Mouse (Mus musculus): ENCODE results near the gene Cabin1.

The Cabin1 gene

DNA sequence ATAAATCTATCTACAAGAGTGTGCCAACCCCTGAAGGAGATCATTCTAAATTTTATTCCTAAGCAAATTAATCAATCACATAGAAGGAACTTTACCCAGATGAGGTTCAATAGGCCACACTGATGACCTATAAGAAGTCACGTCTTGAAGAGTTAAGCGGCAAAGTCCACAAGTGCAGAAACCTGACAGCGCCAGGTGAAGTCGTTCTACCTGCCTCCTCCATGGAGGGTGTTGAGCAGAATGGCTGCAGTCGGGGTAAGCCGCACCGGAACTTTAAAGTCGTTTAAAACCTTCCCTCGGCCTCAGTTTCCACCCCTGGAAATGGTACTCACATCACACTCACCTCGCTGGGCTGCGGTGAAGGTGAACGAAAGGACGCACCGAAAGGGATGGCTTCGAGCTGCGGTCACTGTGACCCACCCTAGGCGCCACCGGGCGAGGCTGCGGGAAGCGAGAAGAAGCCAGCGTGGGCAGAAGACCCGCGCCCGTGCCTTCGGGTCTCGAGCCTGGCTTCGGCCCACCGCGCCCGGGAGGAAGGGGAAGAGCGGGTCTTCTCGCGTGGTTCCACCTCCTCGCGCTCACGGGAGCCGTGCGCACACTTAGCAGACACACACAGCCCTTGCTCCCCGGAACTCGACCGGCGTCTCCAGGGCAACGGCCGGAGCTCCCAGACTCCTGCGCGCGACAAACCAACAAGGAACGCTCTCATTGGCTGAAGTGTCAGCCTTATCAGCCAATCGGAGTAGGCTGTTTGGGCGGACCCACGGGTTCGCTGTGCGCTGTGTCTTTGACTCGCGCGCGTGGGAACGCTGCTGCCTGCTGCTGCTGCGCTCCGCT is at the start of gene Cabin1:
Cabin1 (minus strand) TSS at position 660 of the 837 bp plus-strand sequence.
- peak; percentile 95 to 98 for DNase-seq (ENCODE audit: low spot score in 2 of 2)

DNA sequence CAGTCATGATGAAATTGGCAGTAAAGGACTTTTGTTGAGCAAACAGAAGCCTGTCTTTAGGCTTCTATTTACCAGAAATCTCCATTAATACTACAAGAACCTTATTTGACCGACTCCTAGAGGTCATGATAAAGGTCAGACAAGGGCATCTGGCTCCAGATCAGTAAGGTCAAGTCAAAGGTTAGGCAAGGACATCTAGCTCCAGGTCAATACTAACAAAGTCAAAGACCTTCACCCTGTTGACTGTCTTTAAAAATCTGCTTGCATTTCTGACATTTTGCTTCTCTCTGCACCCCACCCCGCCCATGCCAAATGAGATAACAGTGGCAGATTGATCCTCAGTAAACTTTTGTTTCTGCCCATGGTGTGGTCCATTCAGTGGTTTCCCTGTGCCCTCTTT is 40.1 kb upstream of the Cabin1 start:
- no peak for DNase-seq (ENCODE audit: low spot score in 2 of 2)

DNA sequence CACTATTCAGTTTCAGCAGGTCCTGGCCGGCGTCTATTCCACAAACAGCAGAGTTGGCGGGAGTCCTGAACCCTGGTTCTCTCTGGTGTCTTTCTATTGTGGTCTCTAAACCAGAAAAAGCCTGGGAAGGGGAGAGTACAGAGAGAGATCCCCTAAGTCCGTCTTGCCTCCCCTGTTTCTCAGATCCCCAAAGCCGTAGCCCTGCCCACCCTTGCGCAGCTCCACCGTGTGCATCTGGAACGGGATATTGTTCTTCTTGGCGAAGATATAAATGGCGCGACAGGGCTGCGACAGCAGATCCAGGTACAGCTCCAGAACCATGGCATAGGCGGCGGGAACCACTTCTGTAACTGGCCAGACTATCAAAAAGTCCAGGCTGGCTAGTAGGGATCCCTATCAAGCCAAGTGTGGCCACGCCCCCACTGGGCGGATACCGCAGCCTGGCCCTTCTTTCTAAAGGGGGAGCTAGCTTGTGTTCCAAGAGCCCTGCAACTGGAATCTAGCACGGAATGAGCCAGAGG is 34.1 kb upstream of the Cabin1 start, which contains the start of gene Gstt1:
Gstt1 (minus strand) TSS at position 409 of the 521 bp plus-strand sequence.
- DNase-seq (ENCODE audit: low spot score in 2 of 2) = peak in 1 of 2 experiments; percentile 41

DNA sequence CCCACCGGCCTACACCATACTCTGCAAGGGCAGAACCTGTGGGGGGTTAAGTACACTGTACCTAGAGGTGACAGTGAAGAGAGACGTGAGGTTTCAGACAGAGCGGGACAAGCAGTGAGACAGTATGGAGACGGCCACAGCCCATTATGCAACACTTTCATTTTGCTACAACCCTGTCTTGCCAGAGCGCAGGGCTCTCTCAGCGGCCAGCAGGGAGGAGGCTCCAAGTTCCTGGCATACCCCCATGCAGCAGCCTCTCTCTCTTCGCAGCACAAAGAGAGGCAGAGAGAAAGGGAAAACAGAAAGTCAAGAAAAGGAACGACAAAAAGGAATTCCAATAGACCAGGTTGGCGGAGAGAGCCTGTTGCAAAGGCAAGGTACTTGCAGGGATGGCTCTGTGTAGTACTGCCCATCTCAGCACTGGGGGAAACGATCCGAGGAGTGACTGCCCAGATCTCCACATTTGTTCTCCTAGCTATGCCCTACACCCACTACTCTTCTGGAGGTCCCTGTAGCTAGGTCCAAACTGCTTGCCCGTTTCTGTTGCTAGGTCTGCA is 33.6 kb upstream of the Cabin1 start:
- DNase-seq (ENCODE audit: low spot score in 2 of 2) = peak; percentile 22 to 55

DNA sequence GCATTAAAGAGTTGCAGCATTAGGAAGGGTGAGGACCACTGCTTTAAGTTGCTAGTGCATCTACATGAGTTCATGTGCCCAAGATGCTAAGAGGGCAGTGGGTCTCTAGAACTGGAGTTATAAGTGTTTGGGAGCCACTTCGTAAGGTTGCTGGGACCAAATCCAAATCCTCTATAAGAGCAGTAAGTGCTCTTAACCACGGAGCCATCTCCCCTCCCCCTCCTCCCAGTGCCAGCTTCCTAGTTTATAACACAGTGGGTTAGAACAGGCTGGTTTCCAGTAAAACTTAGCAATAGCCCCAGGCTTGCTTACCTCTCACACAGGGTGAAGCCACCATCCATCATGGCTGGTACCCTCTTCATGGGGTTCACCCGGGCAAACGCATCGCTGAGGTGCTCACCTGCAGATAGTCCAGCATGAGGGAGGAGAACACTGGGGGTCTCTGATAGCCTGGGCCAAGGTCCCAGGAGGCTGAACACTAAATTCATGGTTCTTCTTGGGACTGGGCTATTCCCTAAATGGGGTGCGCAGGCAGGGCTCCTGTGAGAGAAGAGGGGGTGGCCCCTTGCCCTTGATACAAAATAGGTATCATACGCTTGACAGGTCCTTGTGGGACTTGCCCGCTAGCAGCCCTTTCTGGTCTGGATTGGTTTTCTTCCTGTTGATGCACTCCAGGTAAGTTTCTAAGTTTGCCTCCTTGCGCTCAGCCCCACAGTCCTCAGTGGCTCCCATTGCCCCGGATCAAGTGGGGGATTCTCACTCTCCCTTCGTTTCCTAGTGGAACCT is 32.8 kb upstream of the Cabin1 start:
- DNase-seq (ENCODE audit: low spot score in 2 of 2) = no peak

DNA sequence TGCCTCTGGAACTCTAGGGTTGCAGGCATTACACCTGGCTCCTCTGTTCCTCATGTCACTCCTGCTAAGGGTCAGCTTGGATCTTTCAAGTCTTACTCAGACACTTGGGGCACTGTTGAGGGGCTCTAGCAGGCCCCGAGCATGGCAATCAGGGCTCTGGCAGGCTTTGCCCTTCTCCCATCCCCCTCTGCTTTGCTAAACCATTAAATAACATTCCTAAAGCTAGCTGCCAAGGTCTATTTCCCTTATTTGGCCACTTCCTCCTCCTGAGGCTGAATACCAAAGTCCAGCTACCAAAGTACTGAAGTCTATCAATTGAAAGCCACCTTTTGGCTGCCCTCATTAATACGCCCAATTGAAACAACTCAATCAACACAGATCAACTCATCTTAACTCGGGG is 30.7 kb upstream of the Cabin1 start:
- DNase-seq (ENCODE audit: low spot score in 2 of 2) = no peak

DNA sequence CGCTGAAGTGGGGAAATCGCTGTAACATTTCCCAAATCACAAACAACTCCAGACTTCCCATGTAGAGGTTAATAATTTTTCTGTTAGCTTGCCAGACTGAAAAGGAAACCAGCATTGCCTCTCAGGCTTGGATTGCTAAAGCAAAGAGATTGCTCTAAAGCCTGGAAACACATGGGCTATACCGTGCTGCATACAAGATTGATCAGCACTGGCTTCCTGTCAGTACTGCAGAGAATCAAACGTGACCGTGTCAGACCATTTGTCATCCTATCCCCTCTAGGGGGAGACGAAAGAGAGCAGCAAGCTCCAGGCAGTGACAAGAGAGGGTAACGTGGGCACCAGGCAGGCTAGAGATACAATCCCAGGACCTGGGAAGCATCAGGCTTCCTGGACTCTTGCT is 26.6 kb upstream of the Cabin1 start:
- DNase-seq (ENCODE audit: low spot score in 2 of 2) = no peak

DNA sequence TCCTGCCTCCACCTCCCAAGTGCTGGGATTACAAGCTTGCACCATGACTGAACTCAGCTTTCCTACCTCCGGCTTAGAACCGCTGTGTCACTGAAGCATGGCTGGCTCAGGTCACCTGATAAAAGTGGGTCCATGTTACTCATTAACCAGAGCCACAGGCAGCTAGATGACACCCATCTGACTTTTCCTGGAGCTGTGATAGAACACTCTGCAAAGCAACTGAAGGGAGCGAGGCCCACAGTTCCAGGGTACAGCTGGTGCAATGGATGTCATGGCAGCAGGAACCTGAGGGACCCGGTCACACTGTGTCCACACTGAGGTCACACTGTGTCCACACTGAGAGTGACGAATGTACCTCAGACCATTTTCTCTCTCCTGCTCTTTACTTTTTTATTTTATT is 25.7 kb upstream of the Cabin1 start:
- no peak for DNase-seq (ENCODE audit: low spot score in 2 of 2)

DNA sequence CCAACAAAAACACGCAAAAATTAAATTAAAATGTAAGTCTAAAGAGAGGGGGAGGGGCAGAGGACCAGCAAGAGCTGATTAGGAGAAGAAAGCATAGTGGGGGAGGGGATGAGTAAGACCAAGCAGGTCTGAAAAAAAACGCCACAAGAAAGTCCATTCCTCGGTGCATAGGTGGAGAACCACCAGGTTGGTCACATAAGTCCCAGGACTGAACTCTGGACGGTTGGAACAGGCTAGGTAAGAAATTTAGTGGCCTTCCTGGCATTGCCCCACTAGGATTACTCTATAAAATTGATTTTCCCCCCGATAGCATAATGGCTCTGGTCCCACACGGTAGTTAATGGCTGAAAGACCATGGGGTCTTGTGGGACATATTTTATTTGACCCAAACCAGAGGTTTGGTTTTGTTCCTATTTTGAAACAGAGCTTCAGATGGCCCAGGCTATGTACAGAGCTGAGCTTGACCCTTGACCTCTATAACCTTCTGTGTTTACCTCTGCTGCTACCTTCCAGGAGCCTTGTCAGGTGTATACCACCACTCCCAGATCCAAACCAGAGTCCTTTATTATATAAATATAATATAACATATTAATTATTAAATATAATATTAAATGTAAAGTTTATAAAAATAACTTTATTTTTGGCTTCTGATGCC is 25.1 kb upstream of the Cabin1 start:
- DNase-seq (ENCODE audit: low spot score in 2 of 2) = no peak

DNA sequence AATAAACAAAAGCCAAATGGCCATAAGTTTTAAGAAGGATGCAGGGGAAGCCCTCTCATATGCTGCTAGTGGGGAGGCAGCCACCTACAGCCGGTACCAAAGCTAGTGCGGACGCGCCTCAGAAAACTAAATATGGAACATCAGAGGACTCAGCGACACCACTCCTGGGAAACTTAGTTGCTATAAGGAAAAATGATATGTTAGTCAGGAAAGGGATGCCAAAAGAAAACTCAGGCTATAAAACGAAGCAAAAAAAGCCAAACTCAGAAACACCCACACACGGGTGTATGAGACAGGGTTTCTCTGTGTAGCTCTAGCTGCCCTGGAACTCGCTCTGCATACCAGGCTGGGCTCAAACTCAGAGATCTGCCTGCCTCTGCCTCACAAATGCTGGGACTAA is 24.1 kb upstream of the Cabin1 start:
- DNase-seq (ENCODE audit: low spot score in 2 of 2) = peak in 1 of 2 experiments; percentile 33

DNA sequence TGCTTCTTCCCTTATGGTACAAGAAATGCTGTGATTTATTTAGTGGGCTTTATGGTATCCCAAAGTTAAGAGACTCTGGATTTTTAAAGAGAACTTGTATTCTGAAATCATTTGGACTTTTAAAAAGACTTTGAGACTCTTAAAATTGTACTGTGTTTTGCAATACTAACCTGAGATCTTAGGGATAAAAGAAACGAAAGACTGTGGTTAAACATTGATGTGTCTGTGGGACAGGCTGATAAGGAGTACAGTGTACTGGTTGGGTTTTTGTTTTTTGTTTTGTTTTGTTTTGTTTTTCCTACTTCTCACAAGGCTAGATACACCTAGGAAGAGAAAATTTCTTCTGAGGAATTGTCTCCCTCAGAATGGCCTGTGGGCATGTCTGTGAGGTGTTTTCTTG is 21.3 kb upstream of the Cabin1 start:
- no peak for DNase-seq (ENCODE audit: low spot score in 2 of 2)

DNA sequence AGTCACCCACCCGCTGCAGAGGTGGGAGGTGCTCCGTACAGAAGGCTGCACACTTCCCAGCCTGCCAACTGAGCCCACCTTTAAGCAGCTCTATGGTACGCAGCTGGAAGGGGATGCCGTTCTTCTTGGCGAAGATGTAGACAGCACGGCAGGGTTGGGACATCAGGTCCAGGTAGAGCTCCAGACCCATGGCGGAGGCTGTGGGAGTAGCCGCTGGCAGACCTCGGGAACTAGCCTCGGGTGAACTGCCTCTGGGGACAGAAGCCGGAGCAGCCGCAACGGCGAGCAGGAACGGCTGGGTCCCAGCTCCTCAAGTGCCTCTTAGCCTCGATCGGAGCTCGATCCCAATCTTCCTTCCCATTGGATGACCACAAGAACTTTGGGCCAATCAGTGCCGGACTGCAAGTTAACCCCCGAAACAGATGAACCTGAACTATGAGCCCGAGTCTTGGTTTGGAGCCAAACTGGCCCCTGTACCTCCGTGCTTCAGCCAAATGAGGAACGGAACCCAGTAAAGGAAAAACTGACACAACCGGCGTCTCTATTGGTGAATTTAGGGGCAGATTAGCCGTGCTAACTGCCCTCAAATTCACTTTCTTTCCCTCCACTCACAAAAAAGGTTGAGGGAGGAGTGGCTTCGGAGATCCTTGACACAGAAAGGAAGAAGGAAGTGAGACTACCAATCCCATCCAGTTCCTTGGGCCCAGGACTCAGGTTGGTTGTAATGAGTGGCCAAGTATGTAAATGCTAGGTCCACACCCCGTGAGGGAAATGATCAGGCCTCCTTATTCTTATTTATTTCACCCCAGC is 16.8 kb upstream of the Cabin1 start, which contains the start of the genes Gm20441 and Gstt3:
Gm20441 (minus strand) TSS at position 186 of the 810 bp plus-strand sequence.
Gstt3 (minus strand) TSS at position 646 of the 810 bp plus-strand sequence.
- DNase-seq (ENCODE audit: low spot score in 2 of 2) = no peak

DNA sequence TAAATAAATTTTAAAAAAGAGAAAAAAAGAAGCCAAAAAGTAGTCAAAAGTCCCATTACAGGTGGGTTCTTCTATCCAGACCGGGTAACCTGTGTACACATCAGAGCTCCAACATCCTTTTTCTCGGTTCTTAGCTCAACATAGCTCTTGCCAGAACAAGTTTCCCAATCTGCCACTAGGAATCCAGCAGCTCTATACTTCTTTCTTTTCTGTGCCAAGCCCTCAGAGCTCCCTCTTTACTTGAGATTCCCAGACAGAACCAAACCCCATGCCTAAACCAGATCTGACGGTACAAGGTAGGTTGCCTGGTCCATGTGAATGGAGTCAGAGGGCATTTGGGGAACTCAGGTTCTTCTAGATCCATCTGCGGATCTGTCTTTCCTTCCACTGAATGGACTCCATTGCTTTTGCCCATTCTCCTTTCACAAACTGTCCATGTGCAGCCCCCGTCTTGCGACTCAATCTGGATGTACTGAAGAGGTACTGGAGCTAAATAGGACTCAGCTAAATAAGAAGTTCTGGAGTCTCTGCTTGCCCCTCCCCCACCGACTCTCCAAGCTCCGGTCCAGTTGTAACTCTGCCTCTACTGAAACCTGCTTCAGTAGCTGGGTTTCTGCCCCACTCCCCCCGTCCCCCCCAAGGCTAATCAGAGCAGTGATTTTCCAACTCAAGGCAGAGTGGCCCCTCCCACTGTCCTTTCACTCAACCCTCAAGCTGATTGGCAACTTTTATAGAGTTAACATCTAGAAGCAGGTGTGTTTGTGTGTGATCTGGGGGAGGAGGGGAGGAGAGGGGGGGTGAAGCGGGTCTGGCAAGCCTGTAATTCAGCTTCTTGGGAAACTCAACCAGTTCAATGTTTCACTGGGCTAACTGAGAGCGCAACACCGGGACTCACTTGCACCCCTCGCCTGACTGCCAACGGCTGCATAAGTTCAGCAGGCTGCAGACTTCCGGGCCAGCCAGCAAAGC is 15.3 kb upstream of the Cabin1 start:
- no peak for DNase-seq (ENCODE audit: low spot score in 2 of 2)

DNA sequence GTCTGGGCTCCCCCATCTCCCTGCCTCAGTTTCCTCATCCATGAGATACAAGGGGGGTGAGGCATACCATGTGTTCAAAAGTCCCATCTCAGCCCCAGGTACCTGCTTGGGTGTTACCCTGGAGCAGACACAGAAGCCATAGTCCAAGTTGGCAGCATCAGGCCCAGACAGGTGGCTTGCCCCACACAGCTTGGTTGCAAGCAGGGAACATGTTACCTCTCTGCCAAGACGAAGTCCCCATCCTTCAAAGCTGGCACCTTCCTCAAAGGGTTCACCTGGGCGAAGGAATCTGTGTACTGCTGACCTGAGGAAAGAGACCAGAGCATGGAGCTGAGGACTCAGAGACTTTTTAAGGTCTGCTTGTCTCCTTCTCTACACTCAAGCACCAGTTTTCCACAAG is 13.7 kb upstream of the Cabin1 start:
- DNase-seq (ENCODE audit: low spot score in 2 of 2) = no peak

DNA sequence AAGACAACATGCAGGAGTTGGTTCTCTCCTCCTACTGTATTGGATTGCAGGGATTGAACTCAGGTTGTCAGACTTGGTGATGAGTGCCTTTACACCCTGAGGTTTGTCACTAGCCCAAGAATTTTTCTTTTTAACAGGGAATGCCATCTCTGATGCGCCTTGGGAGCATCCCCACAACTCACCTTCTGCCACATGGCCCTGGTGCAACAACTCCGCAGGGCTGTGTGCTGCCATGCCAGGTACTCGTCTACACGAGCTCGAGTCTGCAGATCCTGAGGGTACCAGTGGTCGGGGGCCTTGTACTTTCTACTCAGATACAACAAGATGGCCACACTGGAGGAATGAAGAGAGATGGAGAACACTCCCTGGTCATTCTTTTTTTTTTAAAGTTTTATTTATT is 12.4 kb upstream of the Cabin1 start:
- no peak for DNase-seq (ENCODE audit: low spot score in 2 of 2)

DNA sequence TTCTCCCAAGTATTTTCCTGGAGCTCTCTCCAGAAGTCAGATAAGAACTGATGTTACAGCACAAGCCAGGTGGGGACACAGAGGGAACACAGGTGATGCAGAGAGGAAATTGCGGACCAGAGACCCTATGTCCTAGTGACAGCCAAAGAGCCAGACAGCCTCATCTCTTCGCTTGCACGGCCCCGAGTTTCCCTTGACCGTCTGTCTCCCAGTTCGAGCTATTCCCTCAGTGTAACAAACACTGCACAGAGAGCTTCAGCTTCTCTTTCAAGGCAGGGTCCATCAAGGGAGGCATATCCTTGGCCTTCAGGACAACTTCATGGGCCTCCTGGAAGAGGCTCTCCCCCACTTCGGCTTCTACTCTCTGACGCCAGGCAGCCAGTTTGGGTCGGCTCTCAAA is 10.4 kb upstream of the Cabin1 start:
- no peak for DNase-seq (ENCODE audit: low spot score in 2 of 2)

DNA sequence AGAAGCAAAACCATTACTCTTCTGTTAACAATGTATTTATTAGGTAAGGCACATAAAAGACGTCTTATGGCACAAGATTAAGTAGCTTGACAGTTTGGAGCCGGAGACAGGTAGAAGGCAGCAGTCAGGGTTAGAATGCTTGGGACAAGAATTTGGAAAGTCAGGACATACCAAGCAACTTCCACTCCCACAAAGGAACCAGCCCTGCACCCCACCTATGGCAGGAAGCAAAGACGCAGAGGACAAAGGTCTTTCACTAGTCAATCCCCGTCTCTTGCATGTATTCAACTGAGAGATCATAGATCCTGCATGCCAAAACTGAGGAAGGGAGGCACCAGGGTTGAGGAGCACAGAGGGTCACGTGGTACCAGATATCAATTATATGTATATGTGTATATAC is 10.0 kb upstream of the Cabin1 start:
- no peak for DNase-seq (ENCODE audit: low spot score in 2 of 2)

DNA sequence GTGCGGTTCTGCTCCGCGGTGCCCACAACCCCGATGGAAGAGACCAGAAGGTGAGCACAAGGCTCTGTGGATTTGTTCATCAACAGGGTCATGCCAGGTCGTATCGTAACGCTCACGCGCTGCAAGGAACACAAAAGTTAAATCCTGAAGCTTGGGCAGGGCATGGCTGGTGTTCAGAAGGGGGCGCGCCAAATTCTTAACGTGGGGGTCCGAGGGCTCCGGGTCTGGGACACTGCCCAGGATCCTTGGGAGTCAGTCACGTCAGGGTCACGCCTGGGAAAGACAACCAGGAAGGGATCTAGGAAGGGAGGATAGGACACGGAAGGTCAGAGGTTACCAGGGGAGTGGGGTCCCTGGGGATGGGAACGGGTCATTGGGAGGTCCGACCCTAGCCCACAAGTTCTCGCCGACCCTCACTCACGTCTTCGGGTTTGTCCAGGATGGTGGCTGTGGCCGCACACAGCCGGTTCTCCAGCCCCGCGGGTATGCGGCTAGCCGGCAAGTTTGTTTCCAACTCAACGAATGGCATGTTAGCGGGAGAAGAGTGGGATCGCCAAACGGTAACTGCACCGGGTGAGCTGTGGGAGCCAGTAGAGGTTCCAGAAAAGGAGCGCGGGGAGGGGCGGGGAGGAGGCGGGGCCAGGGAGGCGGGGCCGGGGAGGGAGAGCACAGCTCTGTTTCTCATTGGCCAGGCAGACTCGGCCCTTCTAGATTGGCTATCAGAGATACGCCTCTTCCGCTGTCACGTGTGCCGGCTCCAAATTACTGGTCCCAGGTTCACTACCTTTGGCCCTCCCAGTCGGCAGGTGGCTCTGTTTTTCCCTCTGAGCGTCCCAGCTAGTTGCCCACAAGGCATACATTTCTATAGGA is 8.9 kb upstream of the Cabin1 start, which contains the start of gene Ddt:
Ddt (minus strand) TSS at position 620 of the 870 bp plus-strand sequence.
- DNase-seq (ENCODE audit: low spot score in 2 of 2) = peak; percentile 76 to 89

Measured in left cerebral cortex, adult 9 months (tissue).